Mouse (Mus musculus) small intestine, adult 2 months (tissue): ENCODE measurements around the gene Nfix.

ENCODE experiments used
- CTCF ChIP-seq: fragments of 200-500 bp; IDR thresholded peaks from 2 replicates; pipeline ENCODE4 v1.5.1; 2012; ENCODE audit warnings: low read depth, mild to moderate bottlenecking, control low read depth, inconsistent platforms, low read length, moderate library complexity, mixed read lengths; ENCODE audit not compliant: insufficient replicate concordance, insufficient read length; ENCODE audit errors: extremely low read depth
- POLR2A ChIP-seq: fragments of 200-500 bp; IDR thresholded peaks from 2 replicates; pipeline ENCODE4 v1.6.1; 2012; ENCODE audit warnings: low read depth, mild to moderate bottlenecking, control low read depth, inconsistent platforms, low read length, moderate library complexity

- TF ChIP-seq POLR2A (no peak; the same call in 1 of the 2 replicates), CTCF (peak; percentile 42; the same call in 1 of the 2 replicates)
These were observed 45.4 kb upstream of the Nfix start for GRCm38 (mm10) chr8:84845355-84846093.
